In the genomic region with DNA sequence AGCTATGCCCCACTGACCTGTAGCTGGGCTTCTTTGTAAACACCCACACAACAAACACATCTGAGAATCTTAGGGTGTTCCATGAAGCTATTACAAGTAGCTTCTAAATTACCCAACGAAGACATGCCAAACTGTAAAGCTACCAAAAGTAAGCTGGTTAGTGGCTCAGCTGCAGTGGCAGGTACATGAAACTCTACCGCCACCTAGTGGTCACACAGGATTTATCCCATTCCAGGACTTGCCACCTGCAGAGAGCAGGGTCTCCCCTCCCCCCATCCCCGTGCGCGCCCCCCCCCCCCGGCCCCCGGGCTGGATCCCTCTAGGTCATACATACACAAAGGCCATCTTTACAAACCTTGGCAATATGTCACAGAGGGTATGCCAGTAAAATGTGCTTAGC, we compare ENCODE assay signal across 8 mouse cellular contexts.
DNase-seq lines count a peak whose midpoint lies in the region; ATAC-seq and TF ChIP-seq lines count a peak whose summit lies in the region.

No protein-coding gene starts in this region.

- no peaks in the 10 kb centered on the region for H3K36me3 ChIP-seq in limb, embryonic 11.5 days (ENCODE audit: control insufficient read depth, insufficient read depth, low read length)
- no peaks in the 10 kb centered on the region for H3K36me3 ChIP-seq in neural tube, embryonic 14.5 days (ENCODE audit: control insufficient read depth, insufficient read depth, low read length)
- H3K36me3 ChIP-seq in thymus, adult 2 months (ENCODE audit: control insufficient read depth, insufficient read depth, low read length) = no peaks in the 10 kb centered on the region

- ATAC-seq in inflammation-experienced regulatory T-cells, adult 6 months = peak; percentile 39
- no peak for ATAC-seq in limb, embryonic 11.5 days (ENCODE audit: insufficient number of reproducible peaks, low FRiP score, low TSS enrichment, low read depth)
- ATAC-seq in neural tube, embryonic 14.5 days (ENCODE audit: low read depth) = 0 out of 2 replicates have a peak, but pooled peaks have one; percentile 19

- no peaks in the 10 kb centered on the region for H3K9me3 ChIP-seq in limb, embryonic 11.5 days (ENCODE audit: control insufficient read depth, low read length)
- H3K9me3 ChIP-seq in neural tube, embryonic 14.5 days (ENCODE audit: control insufficient read depth, low read length) = no peaks in the 10 kb centered on the region

- H3K4me3 ChIP-seq in limb, embryonic 11.5 days (ENCODE audit: low read depth, low read length) = no peak overlapping the region
- H3K4me3 ChIP-seq in neural tube, embryonic 14.5 days (ENCODE audit: low read depth, low read length) = no peak overlapping the region
- no peak overlapping the region for H3K4me3 ChIP-seq in thymus, adult 2 months (ENCODE audit: control insufficient read depth, insufficient read depth, low read length)

- H3K27ac ChIP-seq in limb, embryonic 11.5 days (replicated peaks; ENCODE audit: low read depth, low read length) = no peak overlapping the region
- H3K27ac ChIP-seq in neural tube, embryonic 14.5 days (ENCODE audit: low read depth, low read length) = no peak overlapping the region
- H3K27ac ChIP-seq in thymus, adult 2 months (ENCODE audit: control insufficient read depth, insufficient read depth, low read length) = no peak overlapping the region

- H3K4me1 ChIP-seq in limb, embryonic 11.5 days (ENCODE audit: control insufficient read depth, insufficient read depth, low read length) = 0 out of 2 replicates have a peak, but pooled peaks cover 4% of the 10 kb centered on the region
- 0 out of 2 replicates have a peak, but pooled peaks cover 3% of the 10 kb centered on the region for H3K4me1 ChIP-seq in neural tube, embryonic 14.5 days (ENCODE audit: control insufficient read depth, insufficient read depth, low read length)
- peaks cover 7% of the 10 kb centered on the region for H3K4me1 ChIP-seq in thymus, adult 2 months (replicated peaks; ENCODE audit: control insufficient read depth, insufficient read depth, low read length)

- no peak for TF ChIP-seq POLR2A in thymus, adult 2 months (IDR thresholded peaks at IDR 0.05; ENCODE audit: control insufficient read depth, extremely low read depth, insufficient read depth, low read length, poor library complexity)

- H3K4me2 ChIP-seq in limb, embryonic 11.5 days (ENCODE audit: low read depth, severe bottlenecking) = no peak overlapping the region
- no peak overlapping the region for H3K4me2 ChIP-seq in neural tube, embryonic 14.5 days (ENCODE audit: low read depth, low read length)

- H3K27me3 ChIP-seq in limb, embryonic 11.5 days (ENCODE audit: control insufficient read depth, insufficient read depth, low read length) = no peaks in the 10 kb centered on the region
- H3K27me3 ChIP-seq in neural tube, embryonic 14.5 days (ENCODE audit: control insufficient read depth, insufficient read depth, low read length) = no peaks in the 10 kb centered on the region
- H3K27me3 ChIP-seq in thymus, adult 2 months (ENCODE audit: control insufficient read depth, insufficient read depth, low read length) = no peaks in the 10 kb centered on the region

- WGBS in limb, embryonic 11.5 days = 6% methylated on average over 7 of the region's 7 CpGs
- WGBS in neural tube, embryonic 14.5 days = 8% methylated on average over 7 of the region's 7 CpGs
- WGBS in thymus, adult 2 months = 4% methylated on average over 5 of the region's 7 CpGs

- DNase-seq in urinary bladder, postnatal 14 days (ENCODE audit: low spot score) = peak; percentile 76
- no peak for DNase-seq in urinary bladder, adult 2 months (ENCODE audit: low spot score)
- peak; percentile 25 for DNase-seq in c-Kit-positive CD71-positive TER-119-negative erythroid progenitor cells, embryonic 14.5 days (ENCODE audit: low read depth)
- peak; percentile 70 for DNase-seq in gastrocnemius, adult 18-20 months (ENCODE audit: low spot score)
- DNase-seq in limb, embryonic 11.5 days (ENCODE audit: low spot score) = peak; percentile 87
- peak; percentile 74 for DNase-seq in thymus, adult 2 months

- no peak overlapping the region for H3K9ac ChIP-seq in limb, embryonic 11.5 days (ENCODE audit: low read length)
- H3K9ac ChIP-seq in neural tube, embryonic 14.5 days (replicated peaks; ENCODE audit: low read depth, low read length) = no peak overlapping the region

- no peak for TF ChIP-seq CTCF in thymus, adult 2 months (IDR thresholded peaks at IDR 0.05; ENCODE audit: borderline replicate concordance, control insufficient read depth, extremely low read depth, insufficient read depth, low read length, poor library complexity)
